Mouse (Mus musculus): Measurements from ENCODE around the gene Arid3c.

The Arid3c gene

GRCm38 (mm10) chr4:41744131-41744530 lies 13.2 kb upstream of the Arid3c start:
- no peak for DNase-seq

GRCm38 (mm10) chr4:41741158-41741560 lies 10.2 kb upstream of the Arid3c start:
- peak; percentile 95 to 96 for DNase-seq

GRCm38 (mm10) chr4:41740380-41741157 lies 9.6 kb upstream of the Arid3c start:
- peak in 1 of 2 experiments; percentile 56 for DNase-seq

GRCm38 (mm10) chr4:41739260-41739659 lies 8.3 kb upstream of the Arid3c start:
- no peak for DNase-seq

- DNase-seq = no peak
These were observed 7.3 kb upstream of the Arid3c start for GRCm38 (mm10) chr4:41738256-41738603.

DNA sequence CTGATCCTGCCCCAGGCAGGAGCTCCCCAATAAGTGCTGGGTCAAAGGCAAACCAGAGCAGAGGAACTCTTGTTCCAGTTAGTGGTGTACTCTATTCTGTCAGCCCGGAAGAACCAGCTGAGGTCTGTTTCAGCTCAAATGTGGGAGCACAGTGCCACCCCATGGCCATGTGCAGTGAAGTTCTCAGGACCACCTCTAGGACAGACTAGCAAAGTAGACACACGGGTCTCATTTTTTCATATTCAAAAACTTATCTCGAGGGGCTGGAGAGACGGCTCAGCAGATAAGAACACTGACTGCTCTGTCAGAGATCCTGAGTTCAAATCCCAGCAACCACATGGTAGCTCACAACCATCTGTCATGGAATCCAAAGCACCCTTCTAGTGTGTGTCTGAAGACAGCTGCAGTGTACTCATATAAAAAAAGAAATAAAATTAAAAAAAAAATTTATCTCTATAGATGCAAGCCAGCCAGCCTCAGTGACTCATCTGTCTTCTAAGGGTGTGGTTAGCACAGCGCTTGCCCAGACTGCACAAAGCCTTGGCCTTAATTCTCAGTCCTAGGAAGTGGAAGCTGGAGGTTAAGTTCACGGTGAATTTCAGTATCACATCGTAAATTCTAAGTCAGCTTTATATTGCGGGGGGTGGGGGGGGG lies 6.8 kb upstream of the Arid3c start:
- DNase-seq = peak; percentile 70 to 72

- no peak for DNase-seq
These were observed 3.9 kb downstream of the Arid3c start for GRCm38 (mm10) chr4:41726826-41727621.

- peak; percentile 91 to 93 for DNase-seq
These were observed 8.0 kb downstream of the Arid3c start, which contains the start of gene Dctn3 for GRCm38 (mm10) chr4:41722918-41723351. Dctn3 (minus strand) TSS chr4:41723170.

- no peak for DNase-seq
These were observed 14.1 kb downstream of the Arid3c start for GRCm38 (mm10) chr4:41716834-41717233.

DNA sequence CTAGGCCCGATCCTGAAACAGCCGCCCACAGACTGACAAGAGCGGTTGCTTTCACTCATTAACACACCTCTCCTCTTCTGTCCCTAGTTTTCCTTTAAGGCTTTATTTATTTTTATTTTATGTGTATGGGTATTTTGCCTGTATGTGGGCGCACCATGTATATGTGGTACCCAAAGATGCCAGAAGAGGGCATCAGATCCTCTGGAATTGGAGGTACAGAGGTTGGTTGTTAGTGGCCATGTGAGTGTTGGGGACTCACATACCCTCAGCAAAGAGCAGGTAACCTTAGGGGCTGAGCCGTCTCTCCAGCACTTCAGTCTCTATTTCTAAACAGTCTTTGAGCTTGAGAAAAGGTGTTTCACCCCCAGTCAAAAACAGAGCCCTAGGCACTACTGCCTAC lies 15.3 kb downstream of the Arid3c start:
- DNase-seq = peak in 1 of 2 experiments; percentile 45

DNA sequence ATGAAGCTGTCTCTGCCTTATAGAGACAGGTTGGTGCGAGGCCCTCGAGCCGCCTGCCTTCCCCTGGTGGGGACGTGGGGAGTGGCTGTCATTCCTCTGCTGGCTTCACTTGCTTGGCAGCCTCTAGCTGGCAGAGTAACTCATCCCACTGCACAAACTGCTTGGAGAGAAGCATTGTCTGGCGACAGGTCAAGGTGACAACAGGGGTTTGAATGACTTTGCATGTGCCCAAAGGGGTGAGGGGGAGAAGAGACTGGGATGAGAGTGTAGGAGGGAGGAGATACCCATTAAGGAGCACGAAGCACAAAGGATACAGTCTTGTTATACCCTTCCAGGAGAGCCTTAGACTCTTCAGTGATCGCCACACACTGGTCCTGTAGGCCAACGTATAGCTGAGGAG lies 15.9 kb downstream of the Arid3c start:
- DNase-seq = no peak

DNA sequence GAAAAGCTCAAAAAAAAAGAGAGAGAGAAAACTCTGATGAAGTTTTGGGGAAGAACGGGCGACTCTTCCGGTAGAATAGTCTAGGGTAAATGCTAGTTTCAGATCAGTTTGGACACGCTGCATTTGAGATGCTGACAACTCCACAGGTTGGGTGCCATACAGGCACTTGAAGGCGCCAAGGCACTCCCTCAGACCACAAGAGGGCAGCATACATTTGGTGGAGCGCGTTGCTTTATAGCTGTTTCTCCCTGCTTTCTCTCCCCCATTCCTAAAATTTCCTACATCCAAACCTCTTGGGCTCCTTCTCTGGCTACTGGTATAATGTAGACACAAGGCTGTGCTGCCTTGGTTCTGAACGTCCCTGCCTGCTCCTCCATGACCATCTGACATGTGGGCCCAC lies 16.7 kb downstream of the Arid3c start:
- DNase-seq = peak; percentile 56 to 71

DNA sequence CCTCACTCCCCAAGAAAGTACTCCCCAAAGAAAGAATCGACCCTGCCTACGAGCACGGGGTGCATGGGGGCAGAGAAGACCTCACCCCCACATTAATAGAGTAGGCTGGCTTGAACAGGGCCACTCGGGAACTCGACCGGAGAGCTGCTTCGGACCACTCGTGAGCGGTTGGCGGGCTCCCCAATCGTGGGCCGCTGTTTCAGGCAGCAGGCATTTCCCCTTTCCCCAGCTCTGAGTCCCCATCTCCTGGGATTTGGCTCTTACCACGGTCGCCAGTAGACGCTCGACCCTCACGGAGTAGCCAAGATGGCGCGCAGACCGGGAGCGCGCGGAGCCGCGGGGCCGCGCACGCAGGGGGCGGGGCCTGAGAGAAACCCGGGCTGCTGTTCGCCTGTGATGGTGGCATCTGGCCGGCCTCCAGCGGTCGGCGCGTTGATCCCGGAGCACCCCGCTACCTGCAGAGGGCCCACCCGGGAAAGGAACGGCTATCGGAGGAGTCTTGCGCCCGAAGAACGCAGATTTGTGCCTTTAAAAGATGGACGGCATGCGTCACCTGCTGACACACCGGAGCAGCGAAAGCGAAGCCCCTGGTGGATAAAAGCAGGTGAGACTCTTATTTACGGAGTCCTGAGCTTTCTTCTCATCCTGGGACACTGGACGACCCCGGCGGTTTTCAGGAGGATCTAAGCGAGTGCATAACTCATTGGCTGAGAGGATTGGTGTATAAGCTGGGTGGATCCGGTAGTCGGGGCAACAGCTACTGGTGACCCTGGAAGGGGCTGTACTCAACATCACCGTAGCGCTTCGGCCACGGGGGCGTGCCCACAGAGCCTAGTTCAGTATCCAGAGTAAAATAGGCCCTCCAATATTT lies 17.5 kb downstream of the Arid3c start, which contains the start of gene Rpp25l:
TSS of gene Rpp25l (minus strand) at position 338 of the 871 bp plus-strand sequence.
- peak; percentile 81 to 86 for DNase-seq

DNA sequence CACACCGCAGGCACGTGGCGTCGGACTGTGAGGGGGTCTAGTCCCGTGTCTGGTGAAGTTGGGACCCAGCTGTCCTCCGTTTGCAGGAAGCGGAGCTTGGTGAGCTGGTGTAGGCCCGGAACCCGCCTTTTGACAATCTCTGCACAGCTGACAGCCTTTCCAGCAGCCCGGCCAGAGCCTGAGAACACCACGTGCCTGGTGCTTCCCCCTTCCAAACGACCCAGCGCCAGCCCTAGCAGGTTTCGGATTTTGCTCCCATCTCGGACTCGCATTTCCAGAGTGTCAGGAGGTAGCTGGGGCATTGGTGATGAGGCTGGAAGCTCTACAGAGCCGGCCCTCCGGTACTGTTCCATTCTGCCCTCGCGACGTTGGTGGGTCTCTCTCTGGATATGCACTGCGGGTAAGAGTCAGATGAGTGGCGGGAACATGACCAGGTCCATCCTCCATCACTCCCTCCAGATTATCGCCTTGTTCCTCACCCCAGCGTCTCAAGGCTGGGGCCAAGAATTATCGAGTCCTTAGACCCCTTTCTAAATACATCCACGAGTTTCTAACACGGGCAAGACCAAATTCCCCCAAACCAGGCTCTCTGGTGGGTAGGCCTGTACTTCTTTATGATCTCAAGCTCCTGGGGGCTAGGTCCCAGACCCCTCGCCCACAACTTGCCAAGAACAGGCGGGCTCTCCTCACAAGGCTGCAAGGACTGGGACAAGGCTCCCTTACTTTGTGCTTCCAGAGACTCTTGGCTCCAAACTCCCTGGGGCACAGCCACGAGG lies 18.3 kb downstream of the Arid3c start:
- DNase-seq = no peak

- no peak for DNase-seq
These were observed 19.1 kb downstream of the Arid3c start for GRCm38 (mm10) chr4:41711705-41712375.

- DNase-seq = no peak
These were observed 20.7 kb downstream of the Arid3c start for GRCm38 (mm10) chr4:41710229-41710628.

DNA sequence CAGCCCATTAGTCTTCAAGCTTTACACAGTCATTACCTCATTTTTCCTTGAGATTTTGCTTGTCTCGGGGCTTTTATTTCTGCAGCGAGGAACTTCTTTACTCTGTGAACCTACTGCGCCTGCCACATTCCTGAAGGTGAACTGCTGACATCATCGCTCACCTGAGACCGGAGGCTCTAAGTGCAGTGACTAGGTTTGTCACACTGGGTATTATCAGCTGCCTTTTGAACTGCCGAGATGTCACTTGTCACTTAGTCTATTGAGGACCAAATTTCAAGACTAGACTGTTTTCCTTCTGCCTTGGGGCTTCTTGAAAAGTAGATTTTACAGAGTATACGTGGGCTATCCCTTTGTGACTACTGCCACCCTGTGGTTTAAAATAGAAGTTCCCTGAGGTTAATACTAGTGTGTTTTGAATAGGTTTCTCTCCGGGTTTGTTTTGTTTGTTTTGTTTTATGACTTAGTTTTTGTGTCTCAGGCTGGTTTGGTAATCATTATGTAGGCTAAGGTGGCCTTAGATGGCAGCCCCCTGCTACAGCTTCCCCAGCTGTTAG lies 22.7 kb downstream of the Arid3c start:
- no peak for DNase-seq

DNA sequence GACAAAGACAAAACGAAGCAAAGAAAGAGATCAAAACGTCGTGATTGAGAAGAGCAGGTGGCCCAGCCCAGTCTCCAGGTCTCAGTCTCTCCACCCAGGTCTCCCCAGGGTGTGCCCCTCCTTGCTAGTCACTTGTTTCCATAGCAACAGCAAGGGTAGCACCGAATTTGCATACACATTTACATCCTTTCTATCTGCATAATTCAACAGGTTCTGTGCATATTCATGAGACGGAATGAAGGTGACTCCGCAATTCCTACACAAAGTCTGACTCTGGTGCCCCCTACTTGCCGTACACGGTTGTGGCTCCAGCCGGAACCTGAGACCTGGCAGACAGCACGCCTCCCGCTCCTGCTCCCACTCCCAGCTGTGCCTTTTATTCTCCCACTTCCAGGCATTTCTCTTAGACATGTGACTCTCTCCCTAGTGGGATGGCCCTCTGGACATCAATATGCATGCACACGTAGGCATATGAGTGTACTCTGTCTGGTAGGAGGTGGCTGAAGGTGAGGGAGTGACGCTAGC lies 23.9 kb downstream of the Arid3c start:
- DNase-seq = peak; percentile 73 to 76

GRCm38 (mm10) chr4:41705922-41706754 lies 24.8 kb downstream of the Arid3c start:
- no peak for DNase-seq

Data from lung, adult 18-20 months (tissue).